In genomic region chr11:46025962-46026392, GRCm38 (mm10) we compare ENCODE assay signal across 9 mouse cellular contexts. TPM values are rescaled to one million over a fixed set of nuclear protein-coding genes. Genes with fewer than 3 reads are reported as not detected.
DNase-seq lines count a peak whose midpoint lies in the region; TF ChIP-seq lines count a peak whose summit lies in the region.
"Had no signal": no experiment of that assay in that cellular context is flagged by ENCODE, and none has a peak within 500 bp of the region (broad histone marks: within the 10 kb centered on the region; RNA-seq: fewer than 3 reads in every experiment).

No protein-coding gene starts in this region.

- H3K4me3 ChIP-seq in gastrocnemius, adult 2 months, result no peak overlapping the region
- no peak overlapping the region for H3K4me3 ChIP-seq in lung, adult 2 months (replicated peaks; ENCODE audit: extremely low read depth, low read depth, low read length)

- peak; percentile 38 for DNase-seq in embryo, embryonic 10 days (ENCODE audit: low spot score)
- no peak for DNase-seq in embryo, embryonic 9.5 days (ENCODE audit: extremely low spot score)
- peak; percentile 81 for DNase-seq in 3T3-L1 (ENCODE audit: low read depth, low spot score)
- peak; percentile 75 for DNase-seq in gastrocnemius, adult 2 months
- peak; percentile 34 for DNase-seq in lung, adult 2 months
- DNase-seq in layer of hippocampus, adult 8-10 months (ENCODE audit: low spot score in 2 of 2), result no peak
- DNase-seq in layer of hippocampus, postnatal 36 days, result no peak
- DNase-seq in thymus, postnatal 25 days, result no peak

- WGBS in lung, adult 2 months, result 21% methylated on average over 7 of the region's 7 CpGs

- H3K4me1 ChIP-seq in lung, adult 2 months (ENCODE audit: control insufficient read depth, insufficient read depth, low read length), result no peaks in the 10 kb centered on the region; the same call in 1 of the 2 replicates

- intact Hi-C loops in gastrocnemius, adult 2 months (cut with DNase I), result no loop called here

- TF ChIP-seq POLR2A in lung, adult 2 months (IDR thresholded peaks at IDR 0.05; ENCODE audit: borderline replicate concordance, extremely low read depth, low read depth, low read length), result no peak

- H3K27ac ChIP-seq in gastrocnemius, adult 2 months, result peak overlapping the region; percentile 62

- TF ChIP-seq CTCF in gastrocnemius, adult 2 months (IDR thresholded peaks at IDR 0.05), result no peak
- TF ChIP-seq CTCF in lung, adult 2 months (IDR thresholded peaks at IDR 0.05; ENCODE audit: insufficient read depth, low read length), result no peak

RNA-seq across cellular contexts. Expression of gene Gm12166, which starts 26.1 kb away (rescaled TPM):
- total RNA-seq in gastrocnemius, adult 2 months (2021), result under 1 TPM; 0.64 to 0.99 TPM
- 16.8 and 19.8 TPM in 2 replicates for polyA plus RNA-seq in lung, adult 2 months (2012; rRNA removed)
- total RNA-seq in layer of hippocampus, adult 8-10 months (2022), result 1 to 10 TPM in 3 of 4 experiments, not detected in 1; 1.7 to 4.3 (median 3.3) TPM
- total RNA-seq in layer of hippocampus, postnatal 36 days (2021), result 1 to 10 TPM; 1.9 to 2.0 TPM

RNA-seq across cellular contexts. Expression of gene Adam19, which starts 29.8 kb away (rescaled TPM):
- 1 to 10 TPM; 3.0 to 3.7 TPM for total RNA-seq in gastrocnemius, adult 2 months (2021)
- 24.3 and 29.4 TPM in 2 replicates for polyA plus RNA-seq in lung, adult 2 months (2012; rRNA removed)
- 10 to 100 TPM; 10.1 to 14.1 (median 11.2) TPM for total RNA-seq in layer of hippocampus, adult 8-10 months (2022)
- 10 to 100 TPM; 13.8 to 14.6 TPM for total RNA-seq in layer of hippocampus, postnatal 36 days (2021)

RNA-seq across cellular contexts. Expression of gene Sox30, which starts 45.9 kb away (rescaled TPM):
- total RNA-seq in gastrocnemius, adult 2 months (2021), result not detected
- polyA plus RNA-seq in lung, adult 2 months (2012; rRNA removed), result 0.09 and 0.18 TPM in 2 replicates
- total RNA-seq in layer of hippocampus, adult 8-10 months (2022), result under 1 TPM in 3 of 4 experiments, not detected in 1; 0.17 to 0.31 (median 0.27) TPM
- total RNA-seq in layer of hippocampus, postnatal 36 days (2021), result under 1 TPM in 1 of 2 experiments, not detected in 1; 0.35 TPM
- total RNA-seq: CH12.LX had no signal

Comparison
In these comparisons a context has a peak if more than half of its experiments do, and no peak if none do; other contexts are left out.
1. DNase-seq: peak in embryo, embryonic 10 days (single experiment), 3T3-L1 (single experiment), gastrocnemius, adult 2 months (single experiment) and lung, adult 2 months (single experiment); none in embryo, embryonic 9.5 days (single experiment), layer of hippocampus, adult 8-10 months (0 of 2), layer of hippocampus, postnatal 36 days (0 of 2) and thymus, postnatal 25 days (single experiment).